Mouse (Mus musculus) CD8-positive naive resting alpha-beta T cell, adult 2 months (primary cell): Measurements from ENCODE around the gene Nhlh1.

Source experiments
- DNase-seq, 2 experiments: peaks; one replicate each; pipeline ENCODE4 v3.0.0; 2022; ENCODE audit warnings: low read depth in 2 of 2, low spot score in 2 of 2

Nhlh1 gene

GRCm38 (mm10) chr1:172016660-172017516, 40.5 kb downstream of the Nhlh1 start:
- no peak for DNase-seq

DNA sequence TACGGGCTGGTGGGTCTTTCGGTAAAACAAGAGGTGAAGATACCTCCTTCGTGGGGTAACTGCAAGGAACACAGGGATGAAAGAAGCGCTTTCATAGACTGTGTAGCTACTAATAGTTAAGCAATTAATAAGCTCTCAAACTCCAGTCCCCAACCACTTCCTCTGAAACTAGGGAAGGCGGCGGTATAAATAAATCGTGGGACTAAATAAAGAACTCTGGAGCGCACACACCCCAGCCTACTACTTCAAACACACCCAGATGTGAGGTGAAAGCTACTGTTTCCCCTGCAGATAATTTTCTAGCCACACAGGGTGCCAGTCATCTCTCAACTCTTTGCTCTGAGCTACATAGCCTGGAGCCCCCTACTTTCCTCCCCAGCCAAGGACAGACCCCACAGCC, 41.3 kb downstream of the Nhlh1 start:
- DNase-seq = no peak

DNA sequence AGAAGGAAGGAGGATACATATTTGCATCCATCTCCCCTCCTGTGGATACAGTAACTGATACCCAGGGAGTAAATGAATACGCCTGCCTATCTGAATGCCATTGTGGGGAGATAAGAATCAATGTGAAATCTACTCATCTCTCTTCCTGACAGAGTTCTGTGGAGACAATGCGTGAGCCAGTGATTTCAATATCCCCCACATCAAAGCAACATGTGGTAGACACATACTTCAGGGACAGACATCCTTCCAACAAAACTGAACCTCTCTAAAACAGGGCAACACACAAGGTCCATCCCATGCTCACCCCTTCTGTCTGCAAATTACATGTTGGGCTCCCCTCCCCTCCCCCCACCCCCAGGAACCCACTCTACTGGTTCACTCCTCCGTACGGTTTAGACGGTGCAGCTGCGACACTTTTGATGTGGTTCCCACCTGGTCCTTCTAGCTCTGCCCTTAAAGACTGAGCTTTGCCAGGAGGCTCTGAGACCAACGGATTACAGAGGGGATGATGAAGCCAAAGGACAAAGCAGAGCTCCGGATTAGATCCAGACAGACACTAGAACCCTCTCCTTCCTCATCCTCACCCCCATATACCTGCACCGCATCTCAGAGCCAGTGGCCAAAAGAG, 41.9 kb downstream of the Nhlh1 start:
- peak in 1 of 2 experiments; percentile 38 for DNase-seq

- no peak for DNase-seq
These were observed 42.6 kb downstream of the Nhlh1 start for GRCm38 (mm10) chr1:172014771-172015170.

DNA sequence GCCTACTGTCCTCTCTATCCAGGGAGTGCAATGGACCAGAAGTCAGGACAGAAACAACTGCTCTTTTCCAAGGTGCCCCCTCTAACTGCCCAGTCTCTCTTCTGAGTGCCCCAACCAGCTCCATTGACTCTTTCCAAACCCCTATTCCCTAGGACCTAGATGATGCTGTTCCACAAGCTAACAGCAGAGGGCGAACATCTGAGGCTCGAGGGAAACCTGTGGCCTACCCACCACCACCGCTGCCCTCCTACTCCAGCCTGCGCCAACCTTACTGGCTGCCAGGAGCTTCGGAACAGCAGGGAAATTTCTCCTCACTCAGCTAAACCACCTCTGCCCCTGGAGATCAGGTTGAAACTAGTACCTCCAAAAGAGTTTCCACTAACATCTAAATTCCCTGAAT, 45.3 kb downstream of the Nhlh1 start:
- peak; percentile 42 to 58 for DNase-seq

GRCm38 (mm10) chr1:172010042-172010824, 47.1 kb downstream of the Nhlh1 start:
- DNase-seq = no peak

DNA sequence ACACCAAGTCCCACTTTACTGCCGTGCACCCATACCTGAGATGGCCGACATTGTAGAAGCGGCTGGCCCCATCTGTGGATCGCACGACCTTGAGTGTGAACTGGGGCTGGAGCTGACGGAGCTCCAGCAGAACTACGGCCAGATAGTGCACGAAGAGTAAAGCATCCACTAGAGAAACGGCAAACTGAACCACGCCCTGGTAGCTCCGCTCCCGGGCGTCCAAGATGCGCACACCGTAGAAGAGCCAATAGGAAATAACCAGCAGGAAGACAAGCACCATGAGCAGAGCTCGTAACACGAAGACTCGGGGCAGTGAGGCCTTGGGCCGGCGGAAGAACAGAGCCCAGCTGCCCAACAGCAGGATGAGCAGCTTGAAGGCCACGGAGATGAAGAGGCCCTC, 48.0 kb downstream of the Nhlh1 start:
- DNase-seq = no peak

- no peak for DNase-seq
These were observed 49.0 kb downstream of the Nhlh1 start for GRCm38 (mm10) chr1:172008351-172008750.

DNA sequence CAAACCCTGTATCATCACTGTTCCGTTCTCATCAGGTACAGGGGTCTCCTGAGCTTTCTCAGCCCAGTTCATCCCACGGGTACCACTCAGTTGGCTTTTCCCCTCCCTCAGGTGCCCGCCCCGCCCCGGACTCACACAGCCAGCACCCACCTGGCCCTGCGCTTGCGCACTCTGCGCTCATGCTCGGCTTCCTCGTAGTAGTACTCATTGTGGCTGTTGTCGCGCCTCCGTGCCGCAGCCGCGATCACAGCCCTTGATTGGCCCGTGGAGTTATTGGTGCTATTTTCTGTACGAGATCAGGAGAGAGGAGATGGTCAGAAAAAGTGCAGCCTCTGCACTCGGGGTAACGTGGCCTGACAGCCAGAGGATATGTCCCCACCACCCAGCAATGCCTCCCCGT, 49.6 kb downstream of the Nhlh1 start:
- DNase-seq = no peak
